Mouse (Mus musculus) MEL (cell line): Measurements from ENCODE around the gene Helz. TPM values are rescaled to one million over a fixed set of nuclear protein-coding genes. Genes with fewer than 3 reads are reported as not detected.
A peak's percentile ranks its signal among the peaks of the same experiment; 100 is the strongest.

Source experiments
- DNase-seq: peaks from one replicate; pipeline ENCODE4 v3.0.0; 2011; ENCODE audit warnings: low read depth, low spot score
- H3K27ac ChIP-seq: 2 replicates; pipeline ENCODE4 v1.5.1; 2012; ENCODE audit warnings: low read depth, mild to moderate bottlenecking, control low read depth, low read length, moderate library complexity; ENCODE audit not compliant: control insufficient read depth
- H3K27me3 ChIP-seq, 2 experiments: fragments of 150-350 bp in 1 of 2; sonication (generic) in 1 of 2; 2 replicates each; pipeline ENCODE4 v1.6.1; 2012; ENCODE audit warnings: low read length in 2 of 2, mild to moderate bottlenecking in 2 of 2, improper control_type of control experiment in 1 of 2, moderate library complexity in 1 of 2; ENCODE audit not compliant: insufficient read depth in 2 of 2, control insufficient read depth in 1 of 2
- H3K36me3 ChIP-seq, 2 experiments: 2 replicates each; pipeline ENCODE4 v1.6.1; 2012 to 2014; ENCODE audit warnings: low read length in 2 of 2, improper control_type of control experiment in 1 of 2, inconsistent platforms in 1 of 2, mild to moderate bottlenecking in 1 of 2; ENCODE audit not compliant: insufficient read depth in 2 of 2, control insufficient read depth in 1 of 2
- H3K4me1 ChIP-seq, 2 experiments: fragments of 150-350 bp in 1 of 2; sonication (generic) in 1 of 2; 2 replicates each; pipeline ENCODE4 v1.6.1; 2012; ENCODE audit warnings: low read length in 2 of 2, improper control_type of control experiment in 1 of 2, mild to moderate bottlenecking in 1 of 2; ENCODE audit not compliant: insufficient read depth in 2 of 2, control insufficient read depth in 1 of 2
- H3K4me3 ChIP-seq, 2 experiments: fragments of 150-350 bp in 1 of 2; sonication (generic) in 1 of 2; 2 replicates each; pipeline ENCODE4 v1.5.1; 2012; ENCODE audit warnings: low read depth in 2 of 2, low read length in 2 of 2, mild to moderate bottlenecking in 2 of 2, moderate library complexity in 2 of 2, control low read depth in 1 of 2, improper control_type of control experiment in 1 of 2; ENCODE audit not compliant: control insufficient read depth in 1 of 2, insufficient read depth in 1 of 2
- H3K79me2 ChIP-seq: 2 replicates; pipeline ENCODE4 v1.6.1; 2012; ENCODE audit warnings: mild to moderate bottlenecking, low read length, moderate library complexity; ENCODE audit not compliant: control insufficient read depth, poor library complexity, insufficient read depth
- H3K9ac ChIP-seq: 2 replicates; pipeline ENCODE4 v1.6.1; 2012; ENCODE audit warnings: low read depth, mild to moderate bottlenecking, control low read depth, low read length, moderate library complexity; ENCODE audit not compliant: control insufficient read depth, poor library complexity, severe bottlenecking
- H3K9me3 ChIP-seq: fragments of 150-350 bp; sonication (generic); replicated peaks from 2 replicates; pipeline ENCODE4 v1.6.1; 2012; ENCODE audit warnings: mild to moderate bottlenecking, low read length, improper control_type of control experiment, moderate library complexity; ENCODE audit not compliant: insufficient read depth
- BHLHE40 ChIP-seq: IDR thresholded peaks from 2 replicates; pipeline ENCODE4 v1.6.1; 2012; ENCODE audit warnings: low read depth, mild to moderate bottlenecking, inconsistent platforms, low read length, improper control_type of control experiment, borderline replicate concordance
- CHD1 ChIP-seq: IDR thresholded peaks from 2 replicates; pipeline ENCODE4 v1.6.1; 2012; ENCODE audit warnings: low read depth, mild to moderate bottlenecking, inconsistent platforms, low read length, improper control_type of control experiment
- CTCF ChIP-seq, 3 experiments: IDR thresholded peaks in 2 of 3; conservative IDR thresholded peaks in 1 of 3; 2 replicates each; pipeline ENCODE4 v1.5.1; 2011 to 2012; ENCODE audit warnings: low read length in 3 of 3, low read depth in 2 of 3, mild to moderate bottlenecking in 2 of 3, improper control_type of control experiment in 1 of 3, inconsistent platforms in 1 of 3, mixed read lengths in 1 of 3, moderate library complexity in 1 of 3; ENCODE audit not compliant: control insufficient read depth in 1 of 3, insufficient read depth in 1 of 3, poor library complexity in 1 of 3, severe bottlenecking in 1 of 3
- ELF1 ChIP-seq: IDR thresholded peaks from 2 replicates; pipeline ENCODE4 v1.6.1; 2014; ENCODE audit warnings: low read depth, mild to moderate bottlenecking, inconsistent platforms, low read length, improper control_type of control experiment, moderate library complexity
- EP300 ChIP-seq, 2 experiments: IDR thresholded peaks; 2 replicates each; pipeline ENCODE4 v1.6.1; 2011; ENCODE audit warnings: improper control_type of control experiment in 2 of 2, low read length in 2 of 2, low read depth in 1 of 2, mild to moderate bottlenecking in 1 of 2
- ETS1 ChIP-seq: IDR thresholded peaks from 2 replicates; pipeline ENCODE4 v1.6.1; 2012; ENCODE audit warnings: low read depth, mild to moderate bottlenecking, inconsistent platforms, low read length, improper control_type of control experiment, moderate library complexity
- GABPA ChIP-seq: IDR thresholded peaks from 2 replicates; pipeline ENCODE4 v1.6.1; 2012; ENCODE audit warnings: low read depth, mild to moderate bottlenecking, inconsistent platforms, low read length, improper control_type of control experiment, moderate library complexity
- GATA1 ChIP-seq: IDR thresholded peaks from 2 replicates; pipeline ENCODE4 v1.6.1; 2011; ENCODE audit warnings: low read depth, low read length, improper control_type of control experiment
- MAZ ChIP-seq: IDR thresholded peaks from 2 replicates; pipeline ENCODE4 v1.6.1; 2012; ENCODE audit warnings: low read depth, mild to moderate bottlenecking, inconsistent platforms, low read length, improper control_type of control experiment
- MEF2A ChIP-seq: IDR thresholded peaks from 2 replicates; pipeline ENCODE4 v1.6.1; 2014; ENCODE audit warnings: low read depth, mild to moderate bottlenecking, inconsistent platforms, low read length, improper control_type of control experiment; ENCODE audit not compliant: poor library complexity, insufficient replicate concordance, severe bottlenecking; ENCODE audit errors: extremely low read depth
- MYB ChIP-seq: IDR thresholded peaks from 2 replicates; pipeline ENCODE4 v1.6.1; 2011; ENCODE audit warnings: mild to moderate bottlenecking, low read depth, low read length, improper control_type of control experiment
- NRF1 ChIP-seq: IDR thresholded peaks from 2 replicates; pipeline ENCODE4 v1.6.1; 2014; ENCODE audit warnings: low read depth, mild to moderate bottlenecking, inconsistent platforms, low read length, improper control_type of control experiment, moderate library complexity; ENCODE audit not compliant: poor library complexity, insufficient read depth, severe bottlenecking
- RAD21 ChIP-seq: IDR thresholded peaks from 2 replicates; pipeline ENCODE4 v1.6.1; 2011; ENCODE audit warnings: mild to moderate bottlenecking, low read depth, low read length, improper control_type of control experiment
- RCOR1 ChIP-seq: IDR thresholded peaks from 2 replicates; pipeline ENCODE4 v1.6.1; 2012; ENCODE audit warnings: low read depth, mild to moderate bottlenecking, inconsistent platforms, low read length, improper control_type of control experiment
- SIN3A ChIP-seq: IDR thresholded peaks from 2 replicates; pipeline ENCODE4 v1.6.1; 2012; ENCODE audit warnings: low read length, improper control_type of control experiment, inconsistent platforms
- SMC3 ChIP-seq: IDR thresholded peaks from 2 replicates; pipeline ENCODE4 v1.6.1; 2011; ENCODE audit warnings: low read depth, low read length, improper control_type of control experiment
- TAL1 ChIP-seq: IDR thresholded peaks from 2 replicates; pipeline ENCODE4 v1.6.1; 2012; ENCODE audit warnings: mild to moderate bottlenecking, inconsistent platforms, low read length, moderate library complexity, mixed read lengths
- TBP ChIP-seq: IDR thresholded peaks from 2 replicates; pipeline ENCODE4 v1.8.0; 2011; ENCODE audit warnings: low read depth, low read length, improper control_type of control experiment
- TCF12 ChIP-seq: IDR thresholded peaks from 2 replicates; pipeline ENCODE4 v1.6.1; 2014; ENCODE audit warnings: low read depth, mild to moderate bottlenecking, inconsistent platforms, low read length, improper control_type of control experiment, moderate library complexity
- UBTF ChIP-seq: IDR thresholded peaks from 2 replicates; pipeline ENCODE4 v1.6.1; 2012; ENCODE audit warnings: low read depth, mild to moderate bottlenecking, inconsistent platforms, low read length, improper control_type of control experiment, moderate library complexity, borderline replicate concordance; ENCODE audit not compliant: insufficient read depth
- USF1 ChIP-seq: IDR thresholded peaks from 2 replicates; pipeline ENCODE4 v1.6.1; 2014; ENCODE audit warnings: low read depth, mild to moderate bottlenecking, inconsistent platforms, low read length, improper control_type of control experiment, moderate library complexity
- USF2 ChIP-seq, 2 experiments: IDR thresholded peaks; 2 replicates each; pipeline ENCODE4 v1.6.1; 2011 to 2012; ENCODE audit warnings: improper control_type of control experiment in 2 of 2, low read length in 2 of 2, borderline replicate concordance in 1 of 2, inconsistent platforms in 1 of 2, low read depth in 1 of 2, mild to moderate bottlenecking in 1 of 2; ENCODE audit not compliant: insufficient read depth in 1 of 2
- ZKSCAN1 ChIP-seq: IDR thresholded peaks from 2 replicates; pipeline ENCODE4 v1.6.1; 2012; ENCODE audit warnings: low read depth, mild to moderate bottlenecking, inconsistent platforms, low read length, improper control_type of control experiment, moderate library complexity
- ZMIZ1 ChIP-seq: IDR thresholded peaks from 2 replicates; pipeline ENCODE4 v1.6.1; 2012; ENCODE audit warnings: low read depth, mild to moderate bottlenecking, inconsistent platforms, low read length, improper control_type of control experiment, moderate library complexity
- ZNF384 ChIP-seq: IDR thresholded peaks from 2 replicates; pipeline ENCODE4 v1.6.1; 2012; ENCODE audit warnings: low read depth, mild to moderate bottlenecking, inconsistent platforms, low read length, improper control_type of control experiment
- polyA plus RNA-seq, 2 experiments: library from polyadenylated mRNA; stranded (reverse) in 1 of 2; unstranded in 1 of 2; fragments of >175 nt in 1 of 2; fragments of >200 nt in 1 of 2; gene quantifications; 2 replicates each; pipeline versions ENCODE4 v1.2.1 to v1.2.4; 2012; ENCODE audit warnings: low replicate concordance in 2 of 2, low read depth in 1 of 2; ENCODE audit not compliant: insufficient read length in 2 of 2, insufficient read depth in 1 of 2, missing spikeins in 1 of 2
- total RNA-seq: library from RNA; depleted of rRNA; stranded (reverse); fragments of 300-350 nt; gene quantifications from 2 replicates; pipeline ENCODE4 v1.2.3, GENCODE M21; 2012

Helz gene
- total and polyA plus RNA-seq, 3 experiments: 15.1 to 41.0 (median 39.9) TPM

DNA sequence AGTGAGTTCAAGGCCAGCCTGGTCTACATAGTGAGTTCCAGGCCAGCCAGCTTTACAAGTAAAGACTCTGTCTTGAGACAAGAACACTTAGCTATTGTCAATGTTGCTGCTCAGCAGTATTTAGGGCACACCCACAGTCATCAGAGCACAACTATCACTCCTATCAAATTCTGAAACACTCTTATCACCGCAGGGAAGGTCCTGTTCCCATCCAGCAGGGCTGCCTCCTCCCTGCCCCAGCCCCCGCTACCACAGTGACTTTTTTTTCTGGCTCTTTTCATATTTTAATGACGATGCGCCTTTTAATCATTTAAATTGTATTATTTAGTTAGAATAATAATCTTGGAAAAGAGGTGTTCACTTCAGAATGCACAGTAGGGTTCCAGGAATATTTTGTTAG lies 16.3 kb upstream of the Helz start:
- no peak overlapping the region for H3K27ac ChIP-seq
- H3K79me2 ChIP-seq: no peaks in the 10 kb centered on the region
- TF ChIP-seq GATA1 (peak; percentile 69), MEF2A (no peak), MAZ (peak; percentile 65; the same call in 1 of the 2 replicates), ZNF384 (peak; percentile 79), ETS1 (peak; percentile 49; the same call in 1 of the 2 replicates), RCOR1 (0 out of 2 replicates have a peak, but pooled peaks have one; percentile 9), SIN3A (0 out of 2 replicates have a peak, but pooled peaks have one; percentile 40), EP300 (IDR thresholded peaks at IDR 0.05; ENCODE audit: low read depth in 1 of 2, low read length in 2 of 2) (peak; percentile 20 to 50; a peak in 1 of 4 replicates), ELF1 (no peak), USF1 (no peak)
- no peaks in the 10 kb centered on the region for H3K27me3 ChIP-seq
- no peaks in the 10 kb centered on the region for H3K9me3 ChIP-seq
- H3K4me1 ChIP-seq: peaks cover 6 to 8% of the 10 kb centered on the region in 2 experiments; a peak in 3 of 4 replicates
- DNase-seq: peak; percentile 66
- no peak overlapping the region for H3K4me3 ChIP-seq
- H3K36me3 ChIP-seq: peaks cover 0 to 7% of the 10 kb centered on the region in 2 experiments; a peak in 1 of 4 replicates
- H3K9ac ChIP-seq: no peak overlapping the region

DNA sequence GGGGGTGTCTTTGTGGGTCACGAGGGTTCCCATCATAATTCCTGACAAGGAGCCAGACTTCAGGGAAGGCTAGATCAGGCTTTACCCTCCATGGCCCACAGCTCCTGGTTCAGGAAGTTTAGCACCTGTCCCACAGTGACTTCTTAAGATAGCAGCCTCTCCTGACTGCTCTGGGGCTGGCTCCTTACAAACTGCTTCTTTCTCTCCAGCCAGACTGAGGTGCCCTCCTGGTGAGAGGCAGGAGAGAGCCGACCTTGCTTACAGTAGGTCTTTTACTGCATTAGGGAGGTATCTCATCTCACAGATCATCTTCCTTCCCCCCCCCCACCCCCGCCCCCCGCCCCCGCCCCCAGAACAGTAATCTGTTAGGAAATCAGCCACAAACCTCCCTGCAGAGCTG lies 15.5 kb upstream of the Helz start:
- TF ChIP-seq ZMIZ1 (no peak), SIN3A (no peak), TAL1 (no peak), RAD21 (no peak), MAZ (0 out of 2 replicates have a peak, but pooled peaks have one; percentile 3), CTCF (IDR thresholded peaks at IDR 0.05 in 2 of 3, conservative IDR thresholded peaks at IDR 0.05 in 1 of 3; ENCODE audit: control insufficient read depth in 1 of 3, insufficient read depth in 1 of 3, low read depth in 2 of 3, low read length in 3 of 3, poor library complexity in 1 of 3, severe bottlenecking in 1 of 3) (no peak), CHD1 (no peak)
- H3K4me1 ChIP-seq: peaks cover 6 to 8% of the 10 kb centered on the region in 2 experiments; a peak in 3 of 4 replicates
- no peaks in the 10 kb centered on the region for H3K27me3 ChIP-seq
- no peak overlapping the region for H3K4me3 ChIP-seq
- H3K9me3 ChIP-seq: no peaks in the 10 kb centered on the region
- H3K79me2 ChIP-seq: no peaks in the 10 kb centered on the region
- H3K9ac ChIP-seq: no peak overlapping the region
- H3K36me3 ChIP-seq: peaks cover 0 to 7% of the 10 kb centered on the region in 2 experiments; a peak in 1 of 4 replicates
- DNase-seq: no peak
- H3K27ac ChIP-seq: no peak overlapping the region

DNA sequence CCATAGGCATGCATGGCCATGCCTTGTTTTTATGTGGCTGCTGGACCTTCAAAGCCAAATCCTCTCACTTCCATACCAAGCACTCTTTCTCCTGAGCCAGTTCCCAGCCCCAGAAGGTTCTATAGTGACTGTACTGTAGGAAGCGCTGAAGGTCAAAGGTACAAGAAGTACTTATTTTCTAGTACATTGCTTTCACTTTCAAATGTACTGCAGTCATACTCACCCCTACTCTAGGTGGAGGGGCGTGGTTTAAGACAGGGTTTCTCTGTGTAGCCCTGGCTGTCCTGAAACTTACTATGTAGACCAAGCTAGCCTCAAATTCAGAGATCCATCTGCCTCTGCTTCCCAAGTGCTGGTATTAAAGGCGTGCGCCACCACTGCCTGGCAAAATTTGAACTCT lies 8.7 kb upstream of the Helz start:
- DNase-seq: no peak
- Histone ChIP-seq H3K36me3 (no peaks in the 10 kb centered on the region), H3K4me1 (no peaks in the 10 kb centered on the region), H3K4me3 (no peak overlapping the region), H3K79me2 (no peaks in the 10 kb centered on the region), H3K9ac (no peak overlapping the region), H3K27me3 (peaks cover 0 to 2% of the 10 kb centered on the region in 2 experiments; a peak in 2 of 4 replicates), H3K9me3 (no peaks in the 10 kb centered on the region), H3K27ac (no peak overlapping the region)
- TF ChIP-seq USF1: no peak
- TF ChIP-seq NRF1: no peak
- TF ChIP-seq BHLHE40: no peak
- TF ChIP-seq ZNF384: no peak
- no peak for TF ChIP-seq GABPA
- TF ChIP-seq MYB: no peak
- TF ChIP-seq ZKSCAN1: no peak
- TF ChIP-seq ETS1: no peak
- no peak for TF ChIP-seq USF2 (IDR thresholded peaks at IDR 0.05; ENCODE audit: borderline replicate concordance in 1 of 2, insufficient read depth in 1 of 2, low read depth in 1 of 2, low read length in 2 of 2)
- TF ChIP-seq SMC3: no peak
- TF ChIP-seq TCF12: no peak
- TF ChIP-seq UBTF: no peak
- TF ChIP-seq SIN3A: no peak
- TF ChIP-seq TBP: no peak
- no peak for TF ChIP-seq ELF1
